Mouse (Mus musculus) gastrocnemius, postnatal 25 days (tissue): Measurements from ENCODE around the gene Slc35f5. TPM values are rescaled to one million over a fixed set of nuclear protein-coding genes. Genes with fewer than 3 reads are reported as not detected.
"Not testable (repeated sequence)": the region's sequence is repeated elsewhere in the genome, so short reads cannot be mapped to it uniquely, and the experiment has no call there.

ENCODE experiments used
- DNase-seq: peaks from one replicate; pipeline ENCODE4 v3.0.0; 2022
- long read RNA-seq, 2 experiments: library from polyadenylated mRNA; stranded (forward); transcript quantifications; one replicate each; pipeline ENCODE4 v2.0.0; 2021
- total RNA-seq, 2 experiments: library from RNA; stranded (reverse); gene quantifications; 1 replicate in 1 of 2; 2 replicates in 1 of 2; pipeline ENCODE4 v1.2.3; 2021

Gene Slc35f5
- 10 to 100 TPM; 18.6 to 18.9 TPM for total RNA-seq
- long read RNA-seq, experiment 1, transcript Slc35f5-201 (16 exons, 2,733 nt) = major isoform, 15 of 20 reads
- long read RNA-seq, experiment 1, partial matches to known transcripts = 0 of 20 reads
- long read RNA-seq, experiment 1, other reads (novel, unspliced or antisense) = 5 of 20 reads
- long read RNA-seq, experiment 2, transcript Slc35f5-201 (16 exons, 2,733 nt) = major isoform, 17 of 27 reads
- long read RNA-seq, experiment 2, partial matches to known transcripts = 3 of 27 reads
- long read RNA-seq, experiment 2, other reads (novel, unspliced or antisense) = 7 of 27 reads

GRCm38 (mm10) chr1:125560259-125561192 lies at the start of gene Slc35f5:
Gene Slc35f5, plus strand, starts transcription at chr1:125560595.
- peak; percentile 98 for DNase-seq

- DNase-seq = no peak
Observed at GRCm38 (mm10) chr1:125514706-125515105, 45.7 kb upstream of the Slc35f5 start.

- DNase-seq = no peak
Observed at GRCm38 (mm10) chr1:125516910-125517659, 43.3 kb upstream of the Slc35f5 start.

- no peak for DNase-seq
Observed at GRCm38 (mm10) chr1:125519107-125519611, 41.2 kb upstream of the Slc35f5 start.

- DNase-seq = peak; percentile 16
Observed at GRCm38 (mm10) chr1:125525965-125526665, 34.3 kb upstream of the Slc35f5 start.

GRCm38 (mm10) chr1:125526666-125527004 lies 33.8 kb upstream of the Slc35f5 start:
- no peak for DNase-seq

GRCm38 (mm10) chr1:125527364-125527763 lies 33.0 kb upstream of the Slc35f5 start:
- DNase-seq = no peak

- not testable (repeated sequence) for DNase-seq
Observed at GRCm38 (mm10) chr1:125533180-125533912, 27.0 kb upstream of the Slc35f5 start.

- DNase-seq = no peak
Observed at GRCm38 (mm10) chr1:125537131-125537530, 23.3 kb upstream of the Slc35f5 start.

- DNase-seq = no peak
Observed at GRCm38 (mm10) chr1:125537776-125538175, 22.6 kb upstream of the Slc35f5 start.

GRCm38 (mm10) chr1:125539312-125539711 lies 21.1 kb upstream of the Slc35f5 start:
- no peak for DNase-seq

GRCm38 (mm10) chr1:125542008-125542999 lies 18.1 kb upstream of the Slc35f5 start:
- peak; percentile 73 for DNase-seq

- no peak for DNase-seq
Observed at GRCm38 (mm10) chr1:125549872-125550271, 10.5 kb upstream of the Slc35f5 start.

GRCm38 (mm10) chr1:125550359-125550758 lies 10.0 kb upstream of the Slc35f5 start:
- DNase-seq = no peak

- no peak for DNase-seq
Observed at GRCm38 (mm10) chr1:125551564-125551963, 8.8 kb upstream of the Slc35f5 start.

GRCm38 (mm10) chr1:125559261-125559660 lies 1.1 kb upstream of the Slc35f5 start:
- no peak for DNase-seq

GRCm38 (mm10) chr1:125559721-125560120 lies 674 bp upstream of the Slc35f5 start:
- no peak for DNase-seq

- DNase-seq = no peak
Observed at GRCm38 (mm10) chr1:125561206-125561605, 811 bp downstream of the Slc35f5 start.

- no peak for DNase-seq
Observed at GRCm38 (mm10) chr1:125561841-125562240, 1.4 kb downstream of the Slc35f5 start.

- no peak for DNase-seq
Observed at GRCm38 (mm10) chr1:125568126-125568525, 7.7 kb downstream of the Slc35f5 start.
